ENCODE assay signal across 8 mouse cellular contexts in the genomic region with DNA sequence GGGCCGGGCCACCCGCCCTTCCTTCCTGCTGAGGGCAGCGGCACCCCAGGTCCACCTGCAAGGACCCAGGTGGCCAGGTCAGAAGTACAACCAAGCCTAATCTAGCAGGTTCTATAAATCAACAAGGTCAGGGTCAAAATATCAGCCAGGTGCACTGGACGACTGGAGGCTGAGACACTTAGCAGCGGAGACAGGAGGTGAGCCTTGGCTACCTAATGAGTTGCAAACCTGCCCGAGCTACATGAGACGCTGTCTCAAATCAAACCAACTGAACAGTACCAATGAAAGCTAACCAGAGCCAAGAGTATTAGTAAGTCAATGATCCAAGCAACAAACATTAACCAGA. TPM values are rescaled to one million over a fixed set of nuclear protein-coding genes. Genes with fewer than 3 reads are reported as not detected.
DNase-seq lines count a peak whose midpoint lies in the region; ATAC-seq and TF ChIP-seq lines count a peak whose summit lies in the region.

No protein-coding gene starts in this region.

- H3K4me1 ChIP-seq in embryonic facial prominence, embryonic 12.5 days: peaks cover 36% of the 10 kb centered on the region
- H3K4me1 ChIP-seq in hindbrain, embryonic 16.5 days (ENCODE audit: control insufficient read depth, insufficient read depth, low read depth, low read length): peaks cover 27% of the 10 kb centered on the region
- peaks cover 24% of the 10 kb centered on the region for H3K4me1 ChIP-seq in midbrain, embryonic 14.5 days (ENCODE audit: control insufficient read depth, insufficient read depth, low read length)

- H3K9ac ChIP-seq in embryonic facial prominence, embryonic 12.5 days: 0 out of 2 replicates have a peak overlapping the region, but pooled peaks have one; percentile 17
- H3K9ac ChIP-seq in hindbrain, embryonic 16.5 days (ENCODE audit: low read depth, low read length): no peak overlapping the region
- H3K9ac ChIP-seq in midbrain, embryonic 14.5 days (replicated peaks; ENCODE audit: low read length): 0 out of 2 replicates have a peak overlapping the region, but pooled peaks have one; percentile 31

- H3K4me3 ChIP-seq in layer of hippocampus, adult 2 months: no peak overlapping the region; the same call in 1 of the 2 replicates
- H3K4me3 ChIP-seq in embryonic facial prominence, embryonic 12.5 days: peak overlapping the region; percentile 75
- H3K4me3 ChIP-seq in hindbrain, embryonic 16.5 days (ENCODE audit: low read length): peak overlapping the region; percentile 39; the same call in 1 of the 2 replicates
- H3K4me3 ChIP-seq in midbrain, embryonic 14.5 days (replicated peaks; ENCODE audit: low read depth, low read length): peak overlapping the region; percentile 29; the same call in 1 of the 2 replicates

- peak overlapping the region; percentile 86 for H3K27ac ChIP-seq in layer of hippocampus, adult 2 months
- H3K27ac ChIP-seq in embryonic facial prominence, embryonic 12.5 days: no peak overlapping the region
- no peak overlapping the region for H3K27ac ChIP-seq in hindbrain, embryonic 16.5 days (ENCODE audit: low read depth, low read length)
- no peak overlapping the region for H3K27ac ChIP-seq in midbrain, embryonic 14.5 days (replicated peaks; ENCODE audit: low read depth, low read length)

- no peaks in the 10 kb centered on the region for H3K36me3 ChIP-seq in embryonic facial prominence, embryonic 12.5 days
- H3K36me3 ChIP-seq in hindbrain, embryonic 16.5 days (ENCODE audit: control insufficient read depth, insufficient read depth, low read length): no peaks in the 10 kb centered on the region
- no peaks in the 10 kb centered on the region for H3K36me3 ChIP-seq in midbrain, embryonic 14.5 days (ENCODE audit: control insufficient read depth, insufficient read depth, low read length)

- ATAC-seq in embryonic facial prominence, embryonic 12.5 days (ENCODE audit: insufficient number of reproducible peaks, insufficient read depth, low FRiP score, low TSS enrichment): no peak
- no peak for ATAC-seq in hindbrain, embryonic 16.5 days
- ATAC-seq in midbrain, embryonic 14.5 days (ENCODE audit: low FRiP score, low TSS enrichment): no peak

- H3K4me2 ChIP-seq in embryonic facial prominence, embryonic 12.5 days (replicated peaks): peak overlapping the region; percentile 95
- peak overlapping the region; percentile 94 for H3K4me2 ChIP-seq in hindbrain, embryonic 16.5 days (ENCODE audit: low read length)
- H3K4me2 ChIP-seq in midbrain, embryonic 14.5 days (ENCODE audit: low read length): peak overlapping the region; percentile 94

- TF ChIP-seq CTCF in layer of hippocampus, adult 2 months (conservative IDR thresholded peaks at IDR 0.05): no peak

- no peak for DNase-seq in layer of hippocampus, adult 2 months (ENCODE audit: low spot score in 2 of 2)
- no peak for DNase-seq in layer of hippocampus, postnatal 36 days
- no peak for DNase-seq in midbrain, embryonic 14.5 days
- no peak for DNase-seq in frontal cortex, postnatal 36 days (ENCODE audit: low spot score in 2 of 2)
- no peak for DNase-seq in layer of hippocampus, postnatal 25 days (ENCODE audit: extremely low spot score in 1 of 2, low spot score in 1 of 2)
- no peak for DNase-seq in frontal cortex, postnatal 14 days (ENCODE audit: low spot score in 2 of 2)

- 19% methylated on average over 7 of the region's 7 CpGs for WGBS in embryonic facial prominence, embryonic 12.5 days
- 35% methylated on average over 7 of the region's 7 CpGs for WGBS in hindbrain, embryonic 16.5 days
- 36% methylated on average over 7 of the region's 7 CpGs for WGBS in midbrain, embryonic 14.5 days

- peaks cover 55% of the 10 kb centered on the region for H3K27me3 ChIP-seq in embryonic facial prominence, embryonic 12.5 days
- H3K27me3 ChIP-seq in hindbrain, embryonic 16.5 days (replicated peaks; ENCODE audit: control insufficient read depth, insufficient read depth, low read length): peaks cover 26% of the 10 kb centered on the region
- H3K27me3 ChIP-seq in midbrain, embryonic 14.5 days (ENCODE audit: control insufficient read depth, insufficient read depth, low read length): peaks cover 62% of the 10 kb centered on the region

- H3K9me3 ChIP-seq in embryonic facial prominence, embryonic 12.5 days: no peaks in the 10 kb centered on the region
- H3K9me3 ChIP-seq in hindbrain, embryonic 16.5 days (ENCODE audit: control insufficient read depth, low read length): no peaks in the 10 kb centered on the region
- no peaks in the 10 kb centered on the region for H3K9me3 ChIP-seq in midbrain, embryonic 14.5 days (ENCODE audit: control insufficient read depth, low read length)

RNA-seq across cellular contexts. Expression of gene Sh2b3, which starts 1.7 kb away (rescaled TPM):
- total RNA-seq in layer of hippocampus, adult 2 months (2021): 10 to 100 TPM; 19.9 to 21.6 TPM
- 10 to 100 TPM; 21.6 to 22.1 TPM for total RNA-seq in layer of hippocampus, postnatal 36 days (2021)
- polyA plus RNA-seq in embryonic facial prominence, embryonic 12.5 days (2016; fragmentation: Nextera tagmentation; extraction: Ambion mirVana): 13.1 and 14.4 TPM in 2 replicates
- 5.2 and 6.9 TPM in 2 replicates for polyA plus RNA-seq in hindbrain, embryonic 16.5 days (2015; fragmentation: Nextera tagmentation; extraction: Ambion mirVana)
- 6.1 and 7.8 TPM in 2 replicates for polyA plus RNA-seq in midbrain, embryonic 14.5 days (2014; fragmentation: Nextera tagmentation; extraction: Ambion mirVana)
- 10 to 100 TPM; 22.0 TPM for total RNA-seq in layer of hippocampus, postnatal 25 days (2021)

RNA-seq across cellular contexts. Expression of gene Pheta1, which starts 9.7 kb away (rescaled TPM):
- total RNA-seq in layer of hippocampus, adult 2 months (2021): 1 to 10 TPM; 8.3 to 8.8 TPM
- total RNA-seq in layer of hippocampus, postnatal 36 days (2021): 10 to 100 TPM in 1 of 2 experiments, 1 to 10 TPM in 1; 8.8 to 11.1 TPM
- 47.3 and 48.1 TPM in 2 replicates for polyA plus RNA-seq in embryonic facial prominence, embryonic 12.5 days (2016; fragmentation: Nextera tagmentation; extraction: Ambion mirVana)
- 34.1 and 39.5 TPM in 2 replicates for polyA plus RNA-seq in hindbrain, embryonic 16.5 days (2015; fragmentation: Nextera tagmentation; extraction: Ambion mirVana)
- polyA plus RNA-seq in midbrain, embryonic 14.5 days (2014; fragmentation: Nextera tagmentation; extraction: Ambion mirVana): 36.8 and 40.1 TPM in 2 replicates
- total RNA-seq in layer of hippocampus, postnatal 25 days (2021): 10 to 100 TPM in 1 of 2 experiments, 1 to 10 TPM in 1; 7.8 to 10.2 TPM
